Mouse (Mus musculus) right cerebral cortex, postnatal 25 days (tissue): Measurements from ENCODE around the gene Pyroxd2.
"Not testable (repeated sequence)": the region's sequence is repeated elsewhere in the genome, so short reads cannot be mapped to it uniquely, and the experiment has no call there.

Source experiments
- DNase-seq: peaks from one replicate; pipeline ENCODE4 v3.0.0; 2022

The Pyroxd2 gene

DNA sequence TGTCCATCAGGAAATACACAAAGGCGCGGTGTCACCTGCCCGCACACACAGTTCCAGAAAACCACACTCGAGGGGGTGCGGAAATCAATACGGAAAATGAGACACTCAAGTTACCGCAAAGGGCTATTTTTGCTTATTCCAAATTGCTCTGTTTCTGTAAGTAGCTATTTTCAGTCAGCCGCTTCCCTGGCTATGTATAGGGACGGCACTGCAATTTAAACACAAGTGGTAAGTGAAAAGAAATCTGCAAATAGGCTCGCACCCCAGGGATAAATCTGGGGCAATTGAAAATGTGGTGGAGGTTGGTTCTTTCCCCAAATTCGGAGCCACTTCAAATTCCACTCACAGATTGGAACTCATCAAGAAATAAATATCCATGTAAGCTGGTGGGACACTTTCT, 63.3 kb downstream of the Pyroxd2 start:
- DNase-seq = no peak

DNA sequence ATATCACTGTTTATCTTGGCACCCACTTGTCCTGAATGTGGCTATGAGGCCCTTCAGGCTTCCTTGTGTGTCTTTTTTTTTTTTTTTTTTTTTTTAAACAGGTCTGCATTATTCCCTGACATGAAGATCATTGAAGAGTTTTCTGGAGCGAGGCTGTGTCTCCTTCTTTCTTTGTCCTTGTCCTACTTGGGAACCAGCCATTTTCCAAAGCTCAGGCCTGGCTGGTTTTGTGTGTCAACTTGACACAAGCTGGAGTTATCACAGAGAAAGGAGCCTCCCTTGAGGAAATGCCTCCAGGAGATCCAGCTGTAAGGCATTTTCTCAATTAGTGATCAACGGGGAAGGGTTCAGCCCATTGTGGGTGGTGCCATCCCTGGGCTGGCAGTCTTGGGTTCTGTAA, 69.8 kb downstream of the Pyroxd2 start:
- not testable (repeated sequence) for DNase-seq

- DNase-seq = no peak
Measured at GRCm38 (mm10) chr19:42678191-42678590, 74.4 kb downstream of the Pyroxd2 start.

DNA sequence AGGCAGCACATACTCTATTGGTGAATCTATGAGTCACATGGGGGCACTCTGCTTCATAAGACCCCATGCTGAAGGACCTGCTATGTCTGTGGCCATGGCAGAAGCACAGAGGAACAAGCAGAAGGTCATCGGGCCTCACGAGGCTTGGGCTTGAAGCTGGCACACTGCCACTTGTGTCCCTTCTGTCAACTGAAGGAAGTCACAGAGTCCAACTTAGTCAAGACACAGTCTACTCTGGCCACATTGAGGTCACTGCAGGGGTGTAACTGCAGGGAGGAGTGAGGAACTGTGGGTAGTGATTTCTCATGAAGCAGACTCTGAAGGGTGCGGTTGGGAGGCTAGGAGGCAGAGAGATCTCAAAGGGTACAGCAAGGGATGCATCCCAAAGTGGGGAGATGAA, 75.1 kb downstream of the Pyroxd2 start:
- no peak for DNase-seq

DNA sequence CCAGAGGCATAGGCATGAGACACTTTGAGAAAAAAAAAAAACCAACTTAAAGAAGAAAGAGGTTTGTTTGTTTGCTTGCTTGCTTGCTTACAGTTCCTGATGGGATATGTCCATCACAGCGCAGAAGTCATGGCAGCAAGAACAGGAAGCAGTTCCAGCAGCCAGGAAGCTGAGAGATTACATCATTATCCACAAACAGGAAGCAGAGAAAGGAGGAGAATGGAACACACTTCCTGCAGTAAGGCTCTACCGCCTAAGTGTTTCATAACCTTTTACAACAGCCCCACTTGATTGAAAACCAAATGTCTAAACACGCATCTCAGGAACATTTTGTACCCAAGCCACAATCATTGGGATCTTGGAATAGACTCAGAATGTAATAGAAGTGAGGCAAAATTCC, 75.6 kb downstream of the Pyroxd2 start:
- DNase-seq = no peak
